Mouse (Mus musculus): ENCODE measurements around the gene Myo18b.

Myo18b gene

GRCm38 (mm10) chr5:112895674-112896654 lies at the start of gene Myo18b:
Myo18b (minus strand) TSS chr5:112896362.
- in situ Hi-C loops (cut with MboI, MseI): no loop called here

DNA sequence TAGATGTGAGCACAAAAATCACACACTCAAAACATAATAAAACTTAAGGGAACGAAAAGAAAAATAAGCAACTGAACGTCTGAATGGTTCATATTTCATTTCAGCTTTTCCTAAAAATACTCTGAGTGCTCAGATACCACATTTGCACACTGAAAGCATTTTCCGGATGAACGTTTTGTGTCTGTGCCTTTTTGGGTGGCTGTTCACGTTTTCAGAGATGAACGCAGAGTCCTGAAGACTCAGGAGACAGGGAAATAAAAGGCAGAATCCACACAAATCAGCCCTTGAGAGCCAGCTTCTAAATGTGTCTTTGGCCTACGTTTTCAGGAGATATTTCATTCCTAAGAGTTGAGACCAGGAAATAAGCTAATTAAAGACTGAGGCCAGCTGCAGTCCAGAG lies 49.8 kb upstream of the Myo18b start:
- in situ Hi-C loops (cut with MboI, MseI): no loop called here

DNA sequence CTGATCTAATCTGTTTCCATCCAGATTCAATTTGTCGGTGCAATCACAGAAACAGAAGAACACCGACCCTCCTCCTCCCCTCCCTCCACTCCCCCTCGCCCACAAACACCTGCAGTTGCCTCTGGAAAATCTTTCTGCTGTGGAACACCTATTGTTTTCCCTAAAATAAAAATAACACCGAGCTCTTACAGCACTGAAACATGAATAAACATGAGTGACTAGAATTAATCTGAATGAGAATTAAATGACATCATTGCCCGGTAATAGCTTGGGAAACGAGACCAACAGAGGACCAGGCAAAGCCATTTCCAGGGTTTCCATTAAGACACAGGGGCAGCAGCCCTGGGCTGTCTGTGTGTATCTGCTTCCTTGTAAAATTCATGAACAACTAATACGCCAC lies 46.1 kb upstream of the Myo18b start:
- in situ Hi-C loops (cut with MboI, MseI): no loop called here

- in situ Hi-C loops (cut with MboI, MseI): no loop called here
Measured at GRCm38 (mm10) chr5:112941001-112941400, 44.8 kb upstream of the Myo18b start.

GRCm38 (mm10) chr5:112936632-112937031 lies 40.5 kb upstream of the Myo18b start:
- in situ Hi-C loops (cut with MboI, MseI): no loop called here

DNA sequence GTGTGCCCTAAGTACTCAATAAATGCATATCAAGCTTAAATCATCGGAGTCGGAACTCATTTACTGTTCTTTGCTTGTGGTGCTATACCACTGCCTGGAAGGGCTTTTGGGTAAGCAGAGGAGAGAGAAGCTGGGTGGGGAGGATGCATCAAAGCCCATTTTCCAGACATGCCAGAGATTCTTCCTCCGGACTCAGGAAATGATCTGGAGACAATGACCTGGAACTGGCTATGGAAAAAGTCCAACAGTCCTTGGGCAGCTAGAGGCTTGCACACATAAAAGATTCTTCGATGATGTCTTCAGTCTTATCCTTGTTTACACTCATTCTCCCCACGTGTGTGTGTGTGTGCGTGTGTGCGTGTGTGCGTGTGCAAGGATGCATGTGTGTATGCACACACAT lies 39.3 kb upstream of the Myo18b start:
- in situ Hi-C loops (cut with MboI, MseI): no loop called here

GRCm38 (mm10) chr5:112932878-112933567 lies 36.9 kb upstream of the Myo18b start:
- in situ Hi-C loops (cut with MboI, MseI): no loop called here

GRCm38 (mm10) chr5:112931901-112932300 lies 35.7 kb upstream of the Myo18b start:
- in situ Hi-C loops (cut with MboI, MseI): no loop called here

DNA sequence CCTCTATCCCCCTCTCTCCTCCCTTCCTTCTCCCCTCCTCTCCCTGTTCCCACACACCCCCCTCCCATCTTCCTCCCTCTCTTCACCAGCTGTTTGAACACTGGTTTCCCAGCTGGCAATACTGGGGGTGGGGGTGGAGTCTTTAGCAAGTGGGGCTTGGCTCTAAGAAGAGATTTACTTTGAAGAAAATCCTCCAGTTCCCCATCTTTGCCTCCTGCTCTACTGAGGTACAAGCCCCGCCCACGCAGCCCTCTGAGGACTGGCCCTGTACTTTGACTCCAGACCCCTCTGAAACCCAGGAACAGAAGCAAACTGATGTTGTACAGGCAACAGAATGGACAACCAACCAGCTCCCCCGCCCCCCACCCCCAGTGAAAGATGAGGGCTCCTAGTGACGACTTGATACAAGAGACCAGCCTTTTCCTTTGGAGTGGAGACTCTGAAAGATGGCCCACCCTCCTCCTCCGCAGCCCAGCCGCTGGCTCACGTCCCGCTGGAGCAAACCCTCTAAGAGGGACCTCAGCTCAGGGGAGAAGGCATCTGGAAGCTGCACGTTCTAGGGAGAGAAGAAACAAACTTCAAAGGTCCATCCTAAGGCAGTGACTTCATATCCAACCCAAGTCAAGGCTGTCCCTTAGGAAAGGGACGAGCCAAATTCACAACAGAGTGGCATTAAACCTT lies 32.2 kb upstream of the Myo18b start:
- in situ Hi-C loops (cut with MboI, MseI): no loop called here

GRCm38 (mm10) chr5:112925422-112925821 lies 29.3 kb upstream of the Myo18b start:
- in situ Hi-C loops (cut with MboI, MseI): no loop called here

DNA sequence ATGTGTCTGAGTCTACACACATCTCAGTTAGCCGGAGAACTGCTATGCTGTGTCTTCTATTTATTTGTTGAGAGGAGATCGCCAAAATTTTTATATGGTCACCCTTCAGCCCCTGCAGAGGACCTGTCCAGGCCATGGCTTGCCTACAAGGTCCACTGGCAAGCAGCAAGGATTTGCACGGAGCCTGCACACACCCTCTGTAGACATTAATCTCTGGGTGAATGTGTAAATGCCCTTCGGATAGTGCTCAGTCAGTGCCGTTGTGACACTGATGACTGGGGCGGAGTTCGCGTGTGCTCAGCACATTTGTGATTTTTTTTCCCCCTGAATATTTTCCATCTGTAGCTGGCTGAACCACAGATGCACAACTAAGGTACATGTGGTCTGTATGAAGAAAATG lies 28.6 kb upstream of the Myo18b start:
- in situ Hi-C loops (cut with MboI, MseI): no loop called here

DNA sequence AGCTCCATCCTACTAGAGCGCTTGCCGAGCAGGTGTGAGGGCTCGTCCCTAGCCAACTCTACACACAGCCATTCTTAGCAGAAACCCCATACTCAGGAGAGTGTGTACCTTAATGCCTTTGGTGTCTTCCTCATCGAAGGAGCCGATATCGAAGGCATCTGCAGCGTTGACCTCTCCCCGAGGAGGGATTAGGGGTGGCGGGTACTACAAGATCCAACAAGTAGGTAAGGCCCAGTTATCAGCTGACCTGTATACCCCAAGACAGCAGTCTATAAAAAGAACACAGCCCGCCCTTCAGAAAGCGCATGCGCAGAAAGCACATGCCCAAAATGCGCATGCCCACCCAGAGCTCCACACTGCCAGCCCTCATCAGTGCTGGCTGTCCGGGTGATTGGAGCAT lies 27.7 kb upstream of the Myo18b start:
- in situ Hi-C loops (cut with MboI, MseI): no loop called here

- in situ Hi-C loops (cut with MboI, MseI): no loop called here
Measured at GRCm38 (mm10) chr5:112921914-112922313, 25.8 kb upstream of the Myo18b start.

GRCm38 (mm10) chr5:112910381-112910780 lies 14.2 kb upstream of the Myo18b start:
- in situ Hi-C loops (cut with MboI, MseI): no loop called here

DNA sequence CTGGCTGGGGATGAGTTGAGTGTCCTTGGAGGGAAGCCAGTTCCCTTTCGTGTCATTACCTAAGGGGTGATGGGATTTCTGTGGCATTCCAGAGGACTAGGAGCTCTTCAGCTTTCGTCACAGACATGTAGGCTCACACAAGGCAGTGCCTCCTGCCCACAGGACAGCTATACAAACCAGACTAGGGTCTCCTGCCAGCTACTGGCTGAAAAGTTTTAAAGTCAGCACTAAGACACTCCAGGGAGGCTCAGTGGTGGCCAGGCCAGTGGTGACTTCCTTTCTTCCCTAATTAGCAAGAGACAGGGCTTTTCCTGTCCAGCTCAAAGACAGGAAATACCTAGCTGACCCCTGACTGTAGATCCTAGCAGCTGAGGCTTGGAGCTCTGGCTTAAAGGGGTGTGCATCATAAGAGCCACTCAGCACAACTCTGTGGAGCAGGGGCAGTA lies 12.0 kb upstream of the Myo18b start:
- in situ Hi-C loops (cut with MboI, MseI): no loop called here

DNA sequence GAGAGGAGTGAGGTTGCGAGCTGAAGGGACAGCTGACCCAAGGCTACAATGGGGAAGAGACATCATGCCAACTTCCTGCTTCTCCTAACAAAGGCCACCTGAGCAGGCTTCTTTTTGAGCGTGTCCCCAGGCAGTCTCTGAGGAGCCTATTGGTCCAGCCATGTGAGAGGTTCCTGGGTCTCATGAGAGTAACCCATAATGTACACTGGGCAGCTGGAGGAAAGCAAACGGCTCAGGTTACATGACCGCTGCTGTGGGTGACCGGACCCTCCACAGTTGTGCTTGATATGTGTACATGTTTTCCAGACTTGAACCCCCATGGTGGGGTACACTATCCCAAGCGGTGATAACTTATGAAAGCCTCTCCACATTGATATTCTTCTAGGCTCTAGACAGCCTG lies 11.3 kb upstream of the Myo18b start:
- in situ Hi-C loops (cut with MboI, MseI): no loop called here

- in situ Hi-C loops (cut with MboI, MseI): no loop called here
Measured at GRCm38 (mm10) chr5:112893462-112894060, 2.6 kb downstream of the Myo18b start.

- in situ Hi-C loops (cut with MboI, MseI): no loop called here
Measured at GRCm38 (mm10) chr5:112892411-112892810, 3.8 kb downstream of the Myo18b start.

DNA sequence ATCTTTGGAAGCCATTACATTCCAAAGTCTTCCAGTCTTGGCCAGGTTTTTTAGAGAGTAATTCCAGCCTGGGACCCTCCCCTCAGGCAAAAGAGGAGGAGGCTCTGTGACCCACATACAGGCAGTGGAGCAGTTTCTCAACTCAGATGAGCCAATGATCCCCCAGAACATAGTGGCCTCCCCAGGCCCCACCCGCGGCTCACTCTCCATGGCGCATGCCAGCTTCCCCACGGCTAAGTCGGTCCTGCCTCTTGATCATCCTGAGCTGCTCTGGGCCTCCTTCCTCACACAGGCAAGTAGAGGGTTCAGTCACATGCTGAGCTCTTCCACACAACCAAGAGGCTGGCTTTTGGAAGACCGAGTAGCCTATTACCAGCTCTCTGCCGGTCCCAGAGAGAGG lies 7.5 kb downstream of the Myo18b start:
- in situ Hi-C loops (cut with MboI, MseI): no loop called here

- in situ Hi-C loops (cut with MboI, MseI): no loop called here
Measured at GRCm38 (mm10) chr5:112886687-112887491, 9.3 kb downstream of the Myo18b start.
